Mouse (Mus musculus) kidney, postnatal 10 days (tissue): ENCODE measurements around the gene Atp8b2.

Experiments used
- DNase-seq: peaks from one replicate; pipeline ENCODE4 v3.0.0; 2021; ENCODE audit warnings: mixed read lengths

Atp8b2 gene

DNA sequence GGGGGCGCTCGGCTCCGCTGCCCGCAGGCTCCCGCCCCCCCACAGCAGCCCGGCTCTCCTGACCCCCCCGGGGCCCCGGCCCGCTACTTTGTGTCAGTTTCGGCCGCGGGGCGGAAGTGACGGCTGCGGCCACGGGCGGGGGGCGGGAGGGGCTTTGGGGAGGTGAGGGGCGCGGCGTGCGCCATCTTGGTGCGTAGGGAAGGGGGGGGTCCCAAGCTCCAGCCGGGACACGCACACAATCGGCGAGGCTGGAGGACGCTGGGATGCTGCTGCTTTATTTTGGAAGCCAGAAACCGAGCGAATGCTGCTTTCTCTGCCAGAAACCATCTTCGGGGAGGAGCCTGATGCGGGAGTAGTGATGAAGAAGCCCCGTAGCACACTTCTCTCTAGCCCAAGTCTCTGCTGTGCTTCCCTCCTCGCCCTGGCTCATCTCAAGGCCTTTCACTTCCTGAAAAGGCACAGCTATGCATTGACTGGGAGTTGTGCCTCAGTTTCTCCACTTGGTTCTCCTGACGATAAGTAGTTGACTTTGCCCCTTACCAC is at the start of gene Atp8b2:
Gene Atp8b2, minus strand, starts transcription at position 288 of the 543 bp plus-strand sequence.
- DNase-seq = peak; percentile 87

DNA sequence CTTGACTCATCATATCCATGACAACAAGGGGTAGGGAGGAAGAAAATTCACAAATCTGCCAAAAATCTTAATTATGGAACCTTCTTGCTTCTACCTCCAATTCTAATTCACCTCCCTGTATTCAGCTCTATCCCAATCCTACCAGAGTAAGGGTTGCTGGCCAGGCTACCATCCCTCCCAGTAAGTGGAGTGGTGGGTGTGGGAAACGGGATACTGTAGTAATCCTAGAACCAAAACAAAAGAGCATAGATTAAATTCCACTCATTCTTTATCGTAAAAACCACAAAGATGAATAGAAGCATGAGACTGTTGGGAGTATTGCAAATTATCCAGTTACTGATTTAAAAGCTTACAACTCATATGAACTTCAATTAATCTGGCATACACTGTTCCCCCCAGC is 47.0 kb upstream of the Atp8b2 start:
- no peak for DNase-seq

DNA sequence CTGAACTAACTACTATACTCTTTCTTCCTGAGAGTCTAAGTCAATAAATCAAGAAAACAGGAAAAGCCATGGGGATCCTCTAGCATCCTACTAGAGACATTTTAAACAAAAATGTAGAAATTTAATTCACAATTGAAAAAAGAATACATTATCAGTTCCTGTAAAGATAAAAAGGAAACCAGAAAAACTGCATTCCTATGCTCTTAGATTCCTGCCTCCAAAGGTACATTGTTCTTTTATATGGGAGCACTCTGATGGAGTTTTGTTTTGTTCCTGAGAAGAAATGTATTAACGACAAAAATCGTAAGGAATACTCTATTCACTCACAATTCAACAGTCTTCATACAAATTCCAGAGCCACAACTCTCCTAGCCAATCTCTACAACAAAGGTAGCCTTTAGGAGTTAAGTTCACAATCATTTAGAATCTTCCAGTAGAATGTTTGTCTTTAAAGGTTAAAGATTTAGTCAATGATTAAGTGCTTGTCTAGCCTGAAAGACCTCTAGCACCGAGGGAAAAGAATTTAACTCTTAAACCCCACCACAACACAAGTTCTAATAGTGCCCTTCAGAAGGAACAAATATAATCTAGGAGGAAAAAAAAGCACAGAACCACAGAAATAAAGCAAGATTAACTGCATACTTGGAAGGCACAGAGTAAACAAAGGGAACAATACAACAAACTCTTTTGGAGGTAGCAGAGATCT is 40.9 kb upstream of the Atp8b2 start:
- DNase-seq = no peak

DNA sequence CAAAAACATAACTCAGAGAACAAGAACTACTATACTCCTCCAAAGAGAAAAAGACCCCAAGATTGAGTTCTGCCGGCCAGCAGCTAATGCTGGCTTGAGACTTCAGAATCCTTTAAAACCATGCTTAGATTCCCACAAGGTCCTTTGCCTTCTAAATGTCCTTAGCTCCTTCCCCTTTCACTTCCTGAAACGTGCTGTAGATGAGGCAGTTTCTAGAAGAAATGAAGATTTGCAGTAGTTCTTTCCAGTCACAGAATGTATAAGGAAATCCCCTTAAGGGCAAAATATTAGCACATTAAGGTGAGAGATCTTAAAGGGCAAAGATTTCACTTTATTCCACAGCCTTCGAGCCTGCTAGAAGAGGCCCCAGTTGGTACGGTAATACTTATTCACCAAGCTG is 36.5 kb upstream of the Atp8b2 start:
- DNase-seq = no peak

DNA sequence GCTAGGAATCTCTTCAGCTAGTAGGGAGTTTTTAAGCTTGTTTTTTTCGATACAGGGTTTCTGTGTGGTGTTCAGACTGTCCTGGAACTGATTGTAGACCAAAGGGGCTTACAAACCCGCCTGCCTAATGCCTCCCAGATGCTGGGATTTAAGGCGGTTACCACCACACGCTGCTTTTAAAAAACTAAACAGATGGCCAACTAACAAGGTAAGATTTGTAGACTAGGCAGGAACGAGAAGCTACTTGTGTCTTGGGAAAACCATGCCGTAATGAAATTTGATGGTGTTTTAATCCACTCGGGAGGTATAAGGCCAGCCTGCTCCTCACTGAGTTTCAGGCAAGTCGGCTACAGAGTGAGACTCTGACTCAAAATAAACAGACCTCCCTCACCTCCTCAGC is 35.8 kb upstream of the Atp8b2 start:
- peak; percentile 18 for DNase-seq

DNA sequence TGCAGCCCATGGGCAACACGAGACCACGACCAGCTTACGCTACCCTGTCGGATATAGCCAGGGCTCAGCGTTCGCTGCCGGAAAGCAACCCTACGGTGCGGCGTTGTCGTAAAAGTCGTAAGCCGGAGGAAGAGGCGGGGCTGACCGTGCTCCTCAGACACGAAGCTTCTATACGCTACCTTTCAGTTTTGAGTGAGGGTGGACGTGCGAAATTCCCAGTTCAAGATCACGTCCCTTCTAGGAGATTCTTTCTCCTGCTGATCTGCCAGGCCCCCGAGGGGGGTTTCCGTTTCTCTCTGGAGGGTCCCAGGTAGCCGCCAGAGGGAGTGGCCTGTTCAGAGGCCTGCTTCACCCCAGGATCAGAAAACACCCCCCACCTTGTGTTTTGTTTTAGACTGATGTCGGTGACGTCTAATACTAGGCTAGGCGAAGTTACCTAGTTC is 35.3 kb upstream of the Atp8b2 start, which contains the start of gene Hax1:
Gene Hax1, minus strand, starts transcription at position 169 of the 443 bp plus-strand sequence.
- peak; percentile 96 for DNase-seq

DNA sequence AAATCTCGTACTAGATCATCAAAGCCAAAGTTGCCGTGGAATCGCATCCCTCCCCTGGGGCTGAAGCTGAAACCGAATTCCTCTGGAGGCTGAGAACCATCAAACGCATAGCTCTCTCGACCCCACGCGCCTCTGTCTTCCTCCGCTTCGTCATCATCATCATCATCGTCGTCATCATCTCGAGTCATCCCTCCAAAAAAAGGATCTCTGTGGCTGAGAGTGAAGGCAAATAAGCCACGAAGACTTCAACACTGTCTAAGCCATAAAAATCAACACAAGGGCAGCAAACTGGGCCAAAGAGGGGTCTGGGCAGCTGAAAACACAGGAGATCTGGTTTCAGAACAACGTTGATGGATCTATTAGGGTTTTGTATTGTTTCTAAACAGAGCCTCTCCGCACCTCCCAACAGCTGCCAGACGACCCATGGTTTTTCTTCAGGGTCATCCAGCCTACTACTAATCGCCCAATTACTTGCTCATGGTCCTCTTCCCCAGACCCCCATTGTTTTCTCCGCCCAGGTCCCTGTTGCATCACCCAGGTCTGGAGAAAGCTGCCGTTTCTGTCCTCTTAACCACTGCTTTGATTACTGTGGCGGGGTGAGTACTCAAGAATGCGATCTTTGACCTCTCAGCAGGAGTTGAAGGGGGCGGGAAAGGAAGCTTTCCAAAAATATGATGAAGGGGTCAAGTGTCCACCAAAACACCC is 34.6 kb upstream of the Atp8b2 start:
- peak; percentile 53 for DNase-seq

DNA sequence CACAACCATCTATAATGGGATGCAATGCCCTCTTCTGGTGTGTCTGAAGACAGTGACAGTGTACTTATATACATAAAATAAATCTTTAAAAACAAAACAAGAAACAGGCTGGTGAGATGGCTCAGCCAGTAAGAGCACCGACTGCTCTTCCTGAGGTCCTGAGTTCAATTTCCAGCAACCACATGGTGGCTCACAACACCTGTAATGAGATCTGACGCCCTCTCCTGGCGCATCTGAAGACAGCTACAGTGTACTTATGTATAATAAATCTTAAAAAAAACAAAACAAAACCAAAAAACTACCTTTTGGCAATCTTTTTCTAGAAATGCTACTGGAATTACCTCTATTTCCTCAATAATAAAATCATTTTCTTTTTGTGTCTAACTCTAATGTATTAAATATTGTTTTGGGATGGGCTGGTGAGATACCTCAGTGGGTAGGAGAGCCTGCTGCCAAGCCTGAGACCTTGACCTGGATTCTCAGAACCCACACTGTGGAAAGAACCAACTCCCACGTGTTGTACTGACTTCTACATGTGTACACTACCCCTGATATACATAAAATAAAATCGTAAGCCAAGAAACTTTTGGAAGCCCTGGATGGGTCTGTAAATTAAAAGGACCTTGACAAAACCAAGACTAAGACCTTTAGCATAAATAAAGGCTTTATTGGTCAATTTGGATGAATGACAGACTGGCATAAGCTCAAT is 31.7 kb upstream of the Atp8b2 start:
- no peak for DNase-seq

DNA sequence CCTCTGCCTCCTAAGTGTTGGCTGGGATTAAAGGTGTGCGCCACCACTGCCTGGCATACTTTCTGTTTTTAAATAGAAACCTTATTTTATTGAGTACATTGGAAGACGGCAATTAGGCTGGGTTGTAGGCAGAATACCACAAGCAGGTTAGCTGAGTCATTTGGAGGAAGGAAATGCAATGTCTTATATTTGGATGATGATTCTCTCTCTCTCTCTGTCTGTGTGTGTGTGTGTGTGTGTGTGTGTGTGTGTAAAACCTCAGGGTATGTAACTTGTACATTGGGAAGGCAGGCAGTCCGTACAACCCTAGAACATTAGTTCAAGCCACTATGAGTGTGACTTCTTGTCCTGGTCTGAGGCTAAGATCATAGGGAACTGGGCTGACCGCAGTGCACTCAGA is 24.5 kb upstream of the Atp8b2 start:
- no peak for DNase-seq

DNA sequence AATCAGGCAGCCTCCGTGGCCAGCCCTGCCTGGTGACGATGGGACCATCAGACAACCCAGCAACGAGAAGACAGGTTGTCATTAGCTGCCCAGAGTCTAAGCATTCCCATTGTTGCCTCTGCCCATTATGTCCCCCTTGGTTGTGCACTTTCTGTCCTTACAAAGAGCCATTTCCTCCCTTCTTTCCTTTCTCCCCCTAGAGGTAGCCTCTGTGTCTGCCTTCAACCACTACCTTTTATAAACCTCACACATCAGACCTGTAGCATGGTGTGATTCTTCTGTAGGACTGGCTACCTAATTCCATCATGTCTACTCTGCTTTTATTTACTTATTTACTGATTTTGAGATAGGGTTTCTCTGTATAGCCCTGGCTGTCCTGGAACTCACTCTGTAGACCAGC is 23.9 kb upstream of the Atp8b2 start:
- DNase-seq = no peak

DNA sequence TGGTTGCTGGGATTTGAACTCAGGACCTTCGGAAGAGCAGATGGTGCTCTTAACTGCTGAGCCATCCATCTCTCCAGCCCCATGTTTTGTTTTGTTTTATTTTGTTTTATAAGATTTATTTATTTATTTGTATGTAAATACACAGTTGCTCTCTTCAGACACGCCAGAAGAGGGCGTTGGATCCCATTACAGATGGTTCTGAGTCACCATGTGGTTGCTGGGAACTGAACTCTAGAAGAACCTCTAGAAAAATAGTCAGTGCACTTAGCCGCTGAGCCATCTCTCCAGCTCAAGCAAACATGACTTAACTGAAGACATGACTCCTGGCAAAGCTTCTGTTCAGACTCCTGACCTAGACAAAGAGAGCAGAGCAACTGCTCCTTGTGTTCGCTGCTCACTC is 19.1 kb upstream of the Atp8b2 start:
- no peak for DNase-seq

DNA sequence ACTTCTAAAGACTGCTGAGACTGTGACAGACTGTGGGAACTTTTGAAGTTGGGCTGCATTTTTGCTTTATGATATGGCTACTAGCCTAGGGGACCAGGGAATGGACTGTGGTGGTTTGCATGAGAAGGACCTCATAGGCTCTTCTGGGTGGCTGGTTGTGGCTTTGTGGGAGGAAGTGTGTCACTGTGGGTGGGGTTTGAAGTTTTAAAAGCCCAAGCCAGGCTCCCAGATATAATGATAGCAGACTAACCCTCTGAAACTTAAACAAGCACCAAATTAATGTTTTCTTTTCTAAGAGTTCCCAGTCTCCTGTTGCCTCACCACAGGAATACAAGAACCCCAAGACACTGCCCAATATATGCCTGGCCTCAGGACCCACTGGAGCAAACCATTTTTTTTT is 13.6 kb upstream of the Atp8b2 start:
- no peak for DNase-seq

DNA sequence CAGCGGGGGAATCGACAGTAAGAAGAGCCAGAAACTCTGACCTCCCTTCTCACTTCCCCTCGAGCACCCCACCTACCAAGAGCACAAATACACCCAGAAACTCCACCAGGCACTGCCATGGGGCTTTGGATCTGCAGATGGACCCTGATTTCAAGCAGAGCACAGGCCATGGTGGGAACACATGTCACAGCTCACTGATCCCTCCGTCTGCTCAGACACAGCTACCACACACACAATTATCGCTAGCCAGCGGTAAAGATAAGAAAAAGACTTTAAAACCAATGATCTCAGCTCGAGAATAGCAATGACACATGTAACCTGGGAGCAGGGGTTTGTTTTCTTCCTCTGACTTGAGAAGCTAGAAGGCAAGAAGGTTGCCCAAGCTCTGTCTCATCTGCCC is 5.2 kb upstream of the Atp8b2 start:
- no peak for DNase-seq

DNA sequence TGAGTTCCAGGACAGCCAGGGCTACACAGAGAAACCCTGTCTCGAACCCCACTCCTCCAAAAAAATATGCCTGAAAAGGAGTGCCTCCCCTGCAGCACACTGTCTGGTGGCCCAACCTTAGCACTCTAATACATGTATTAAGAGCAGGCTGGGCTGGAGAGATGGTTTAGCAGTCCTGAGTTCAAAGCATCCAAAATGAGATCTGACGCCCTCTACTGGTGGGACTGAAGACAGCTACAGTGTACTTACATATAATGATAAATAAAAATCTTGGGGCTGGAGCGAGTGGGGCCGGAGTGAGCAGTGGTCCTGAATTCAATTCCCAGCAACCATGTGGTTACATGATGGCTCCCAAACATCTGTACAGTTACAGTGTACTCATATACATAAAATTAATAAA is 3.6 kb upstream of the Atp8b2 start:
- peak; percentile 35 for DNase-seq

DNA sequence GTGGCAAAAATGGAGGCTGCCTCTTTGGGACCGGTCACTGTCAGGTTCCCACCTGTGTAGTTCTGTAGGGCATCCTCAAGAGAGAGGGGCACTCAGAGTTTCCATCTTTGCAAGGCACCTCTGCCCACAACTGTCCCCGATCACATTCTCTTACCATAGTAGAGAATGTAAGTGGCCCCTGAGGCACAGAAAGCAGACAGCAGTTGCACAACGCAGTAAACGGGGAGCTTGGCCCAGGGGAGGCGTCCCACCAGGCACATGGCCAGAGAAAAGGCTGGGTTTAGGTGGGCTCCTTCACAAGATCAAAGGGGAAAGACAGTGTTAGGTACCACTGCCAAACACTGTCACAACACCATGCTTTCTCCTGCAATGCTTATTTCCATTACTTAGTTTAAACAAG is 2.7 kb upstream of the Atp8b2 start:
- no peak for DNase-seq

DNA sequence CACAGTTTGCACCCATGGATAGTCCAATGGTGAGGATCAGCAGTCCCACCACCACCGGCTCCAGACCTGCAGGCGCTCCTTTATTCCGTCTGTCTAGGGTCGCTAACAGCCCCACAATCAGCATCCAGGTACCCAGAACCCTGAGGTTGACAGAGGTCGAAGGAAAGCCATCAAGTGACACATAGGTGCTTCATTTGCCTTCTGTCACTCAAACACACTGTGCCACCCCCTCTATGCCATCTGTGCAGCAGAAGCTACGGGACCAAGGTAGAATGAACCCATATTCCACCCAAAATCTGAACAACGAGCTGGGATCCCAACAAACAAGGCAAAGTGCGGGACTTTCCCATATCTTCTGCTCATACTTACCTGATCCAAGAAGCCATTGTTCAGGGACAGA is 2.2 kb upstream of the Atp8b2 start:
- no peak for DNase-seq

DNA sequence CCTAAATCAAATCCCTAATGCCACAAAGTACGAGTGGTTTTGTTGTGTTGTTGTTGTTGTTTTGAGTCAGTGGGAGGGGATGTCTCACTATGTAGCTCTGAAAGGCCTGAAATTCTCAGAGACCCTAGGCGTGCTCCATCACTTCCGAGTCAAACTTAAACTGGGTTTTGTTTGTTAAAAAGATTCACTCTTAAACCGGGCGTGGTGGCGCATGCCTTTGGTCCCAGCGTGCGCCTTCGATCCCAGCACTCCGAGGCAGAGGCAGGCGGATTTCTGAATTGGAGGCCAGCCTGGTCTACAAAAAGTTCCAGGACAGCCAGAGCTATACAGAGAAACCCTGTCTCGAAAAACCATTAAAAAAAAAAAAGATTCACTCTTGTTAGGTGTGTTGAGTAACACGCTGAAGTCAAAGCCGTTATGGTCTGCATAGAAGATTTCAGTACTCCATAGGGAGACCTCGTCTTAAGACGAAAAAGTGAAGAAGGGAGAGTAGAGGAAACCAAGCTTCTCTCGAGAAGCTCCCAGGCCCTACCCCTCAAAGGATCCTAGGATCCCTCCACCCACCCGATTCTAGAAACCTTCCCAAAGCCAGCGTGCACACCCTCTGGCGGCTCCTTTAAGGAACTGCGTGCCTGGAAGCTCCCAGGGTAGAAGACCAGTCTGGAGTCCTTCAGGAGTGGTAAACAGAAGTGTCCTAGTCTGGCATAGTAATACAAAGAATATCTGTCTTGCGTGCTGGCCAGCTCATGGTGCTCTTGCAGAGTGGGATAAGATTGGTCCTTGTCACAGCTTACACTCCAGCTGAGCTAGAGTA is 825 bp upstream of the Atp8b2 start:
- DNase-seq = peak; percentile 81

DNA sequence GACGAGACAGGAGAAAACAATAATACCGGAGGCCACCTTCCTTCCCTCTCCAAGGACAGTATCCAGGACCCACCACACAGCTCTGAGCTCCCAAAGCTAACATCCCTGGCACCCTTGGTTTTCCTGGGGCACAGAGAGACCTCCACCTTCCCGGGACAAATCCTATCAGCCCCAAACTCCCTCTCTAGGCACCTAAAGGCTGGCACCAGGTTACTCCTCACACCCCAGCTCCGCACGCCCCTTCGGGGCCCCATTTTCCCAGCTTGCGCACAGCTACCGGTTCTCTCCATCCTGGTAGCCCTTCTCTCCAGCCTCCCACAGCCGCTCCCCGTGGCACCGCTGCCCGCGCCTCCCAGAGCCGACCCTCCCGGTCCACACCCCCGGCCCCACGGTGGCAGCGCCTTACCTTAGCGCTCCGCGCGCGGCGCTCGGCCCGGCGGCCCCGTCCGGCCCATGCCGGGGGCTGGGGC is 522 bp downstream of the Atp8b2 start:
- DNase-seq = no peak

DNA sequence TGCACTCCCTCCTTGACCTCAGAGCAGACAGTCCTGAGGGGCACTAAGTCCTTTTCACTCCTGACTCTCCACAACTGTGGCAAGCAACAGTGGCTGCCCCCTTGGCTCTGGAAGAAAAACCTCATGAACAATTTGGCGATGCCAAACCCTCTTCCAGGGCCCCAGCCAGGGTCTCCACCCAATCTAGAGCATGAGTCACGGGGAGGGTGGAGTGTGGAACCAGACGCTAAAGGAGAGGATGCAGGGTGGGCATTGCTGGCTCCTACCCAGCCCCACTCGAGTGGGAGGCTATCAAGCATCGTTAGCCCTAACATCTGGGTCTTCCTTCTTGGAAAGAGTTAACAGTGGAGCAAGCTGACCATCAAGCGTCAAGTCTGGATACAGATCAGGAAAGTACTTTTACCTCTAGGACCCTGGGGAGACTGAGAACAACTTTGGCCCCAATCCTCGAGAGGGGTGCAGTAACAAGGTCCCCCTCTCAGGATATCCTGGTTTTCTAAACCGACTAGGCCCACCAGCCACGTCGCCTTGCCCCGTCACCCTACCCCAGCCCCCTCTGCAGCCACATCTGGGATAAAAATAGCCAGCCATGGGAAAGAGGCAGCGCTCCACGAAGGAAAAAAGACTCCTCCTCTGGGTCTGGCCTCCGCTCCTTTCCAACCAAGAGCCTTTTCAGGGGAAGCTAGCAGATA is 1.1 kb downstream of the Atp8b2 start:
- peak; percentile 56 for DNase-seq

DNA sequence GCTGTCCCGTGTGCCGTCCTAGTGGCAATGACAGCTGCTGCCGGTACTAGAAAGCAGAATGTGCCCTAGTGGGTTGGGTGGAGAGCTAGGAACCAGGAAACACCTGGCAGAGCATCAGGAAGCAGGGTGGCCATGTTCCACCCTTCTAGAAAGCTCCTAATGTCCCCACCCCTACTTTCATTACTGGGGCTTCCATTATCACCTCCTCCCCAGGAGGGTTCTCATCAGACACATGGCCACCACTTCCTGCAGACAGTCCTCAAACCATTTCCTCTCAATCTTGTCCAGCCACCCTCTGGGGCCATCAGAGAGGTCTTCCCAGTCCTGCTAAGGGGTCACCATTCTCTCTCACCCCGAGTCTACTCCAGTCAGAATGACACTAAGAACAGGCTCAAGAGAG is 1.9 kb downstream of the Atp8b2 start:
- DNase-seq = no peak

DNA sequence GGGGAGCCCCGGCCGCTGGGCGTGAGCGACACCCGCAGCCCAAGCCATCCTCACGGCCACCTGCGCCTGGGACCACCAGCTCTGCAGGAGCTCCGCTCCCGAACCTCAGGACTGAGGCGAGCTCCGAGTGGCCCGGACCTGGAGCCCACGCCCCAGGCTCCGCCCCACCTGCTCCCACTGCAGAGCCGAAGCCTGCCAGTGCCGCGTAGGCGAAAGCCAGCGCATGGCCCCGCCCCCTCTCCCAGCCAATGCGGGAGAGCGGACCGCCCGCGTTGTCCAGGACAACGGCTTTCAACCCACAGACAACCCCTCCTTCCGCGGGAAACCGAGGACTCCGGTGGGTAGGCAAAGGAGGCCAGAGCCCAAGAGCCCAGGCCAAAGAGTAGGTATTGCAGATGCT is 2.8 kb downstream of the Atp8b2 start:
- DNase-seq = peak; percentile 97

DNA sequence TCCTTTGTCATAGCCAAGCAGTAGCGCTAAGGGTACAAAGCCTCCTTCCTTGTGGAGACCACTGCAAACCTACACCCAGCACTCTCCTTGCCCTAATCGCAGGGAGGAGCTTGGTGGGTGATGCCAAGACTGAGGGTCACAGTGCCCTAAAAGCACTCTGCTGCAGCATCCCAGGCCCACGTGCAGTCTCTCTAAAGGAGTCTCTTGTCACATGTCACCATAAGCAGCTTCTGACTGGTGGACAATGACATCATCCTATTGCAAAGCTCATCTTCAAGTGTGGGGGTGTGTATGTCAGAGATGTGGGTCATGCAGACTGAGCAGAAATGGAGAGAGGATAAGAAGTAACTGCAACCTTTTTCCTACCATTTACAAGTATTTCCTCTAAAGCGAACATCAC is 3.9 kb downstream of the Atp8b2 start:
- DNase-seq = no peak
